Mouse (Mus musculus) megakaryocyte, embryonic 14.5 days (primary cell): ENCODE results near the gene Zfp36l2.

Source experiments
- FLI1 ChIP-seq: IDR thresholded peaks from 2 replicates; pipeline ENCODE4 v1.6.1; 2012; ENCODE audit warnings: low read length, inconsistent platforms, mixed read lengths
- GATA1 ChIP-seq: IDR thresholded peaks from 3 replicates; pipeline ENCODE4 v1.6.1; 2012; ENCODE audit warnings: mixed read lengths, low read length, inconsistent platforms, borderline replicate concordance

DNA sequence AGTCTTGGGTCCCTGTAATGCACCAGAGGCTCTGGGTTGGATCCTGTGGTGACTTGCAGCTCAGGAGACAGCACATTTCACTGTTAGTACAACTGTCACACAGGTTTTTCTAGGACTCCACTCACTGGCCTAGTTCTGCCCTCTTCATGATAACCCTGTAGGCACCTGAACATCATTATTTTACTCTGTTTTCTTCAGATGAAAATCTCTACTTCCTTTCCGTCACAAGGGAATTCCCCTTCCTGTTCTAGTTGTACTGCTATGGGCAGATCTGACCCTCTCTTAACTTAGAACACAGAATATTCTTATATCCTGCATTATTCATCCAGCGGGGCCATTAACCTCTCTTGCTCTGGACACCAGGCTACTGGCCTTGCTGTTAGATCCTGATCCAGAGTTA lies 43.6 kb upstream of the Zfp36l2 start:
- TF ChIP-seq GATA1, result no peak
- TF ChIP-seq FLI1, result no peak
